Mouse (Mus musculus) intestine, embryonic 15.5 days (tissue): Measurements from ENCODE around the gene Cnot6. TPM values are rescaled to one million over a fixed set of nuclear protein-coding genes. Genes with fewer than 3 reads are reported as not detected.

Experiments
- ATAC-seq: fragments of 200-750 bp; cut with Nextera tagmentation; 2 replicates; pipeline ENCODE4 v1.8.0; 2017; ENCODE audit warnings: moderate TSS enrichment, moderate library complexity
- H3K27ac ChIP-seq: fragments of 300-500 bp; sonication (generic); 2 replicates; pipeline ENCODE4 v1.5.1; 2015; ENCODE audit warnings: mild to moderate bottlenecking, inconsistent platforms
- H3K27me3 ChIP-seq: fragments of 300-500 bp; sonication (generic); replicated peaks from 2 replicates; pipeline ENCODE4 v1.6.1; 2015; ENCODE audit warnings: inconsistent platforms
- H3K36me3 ChIP-seq: fragments of 300-500 bp; sonication (generic); 2 replicates; pipeline ENCODE4 v1.6.1; 2015; ENCODE audit warnings: inconsistent platforms
- H3K4me1 ChIP-seq: fragments of 300-500 bp; sonication (generic); replicated peaks from 2 replicates; pipeline ENCODE4 v1.6.1; 2015; ENCODE audit warnings: inconsistent platforms
- H3K4me2 ChIP-seq: fragments of 300-500 bp; sonication (generic); replicated peaks from 2 replicates; pipeline ENCODE4 v1.6.1; 2015; ENCODE audit warnings: mild to moderate bottlenecking, inconsistent platforms
- H3K4me3 ChIP-seq: fragments of 300-500 bp; sonication (generic); replicated peaks from 2 replicates; pipeline ENCODE4 v1.5.1; 2015; ENCODE audit warnings: inconsistent platforms
- H3K9ac ChIP-seq: fragments of 300-500 bp; sonication (generic); 2 replicates; pipeline ENCODE4 v1.6.1; 2015; ENCODE audit warnings: inconsistent platforms
- H3K9me3 ChIP-seq: fragments of 300-500 bp; sonication (generic); 2 replicates; pipeline ENCODE4 v1.6.1; 2016; ENCODE audit warnings: inconsistent platforms
- WGBS: fragments of 180-500 bp; shearing (Covaris S2); methylation state at CpG from one replicate; pipeline ENCODE4 v1.1.7; 2015; 5-methylcytosine and 5-hydroxymethylcytosine counted together
- polyA plus RNA-seq: library from polyadenylated mRNA; unstranded; fragments of >200 nt; fragmentation: Nextera tagmentation; extraction: Ambion mirVana; gene quantifications from 2 replicates; pipeline ENCODE4 v1.2.1, GENCODE M21; 2015

Cnot6 gene
- polyA plus RNA-seq, 1 experiment from 2014 or later, result 47.5 TPM

DNA sequence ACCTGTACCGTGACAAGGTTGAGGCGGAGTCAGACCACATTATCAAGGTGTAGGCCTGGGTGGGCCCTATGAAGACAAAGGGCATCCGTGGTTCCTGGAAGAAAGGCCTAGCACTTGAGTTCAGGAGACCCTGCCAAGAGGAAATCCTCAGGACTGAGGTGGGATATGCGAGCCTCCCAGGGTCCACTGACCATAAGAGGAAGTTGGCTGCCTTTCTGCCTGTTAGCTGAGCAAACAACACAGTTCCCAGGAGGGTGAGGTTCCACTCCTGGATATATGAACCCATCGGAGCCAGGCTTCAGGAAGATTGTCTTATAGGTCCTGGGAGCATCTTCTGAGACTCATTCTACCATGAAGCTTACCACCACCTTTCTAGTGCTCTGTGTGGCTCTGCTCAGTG, 49.2 kb downstream of the Cnot6 start, which contains the start of gene Scgb3a1:
Gene Scgb3a1 (plus strand): TSS at position 301 of the 400 bp plus-strand sequence.
- Histone ChIP-seq H3K27ac (no peak within 1 kb of the TSS), H3K27me3 (no peaks in the 10 kb centered on the region), H3K36me3 (0 out of 2 replicates have a peak, but pooled peaks cover 2% of the 10 kb centered on the region), H3K4me2 (no peak within 1 kb of the TSS), H3K4me3 (no peak within 1 kb of the TSS), H3K9ac (no peak within 1 kb of the TSS), H3K9me3 (no peaks in the 10 kb centered on the region), H3K4me1 (no peaks in the 10 kb centered on the region)
- 74% methylated on average over 5 of the region's 5 CpGs for WGBS
- 0 out of 2 replicates have a peak, but pooled peaks have one; percentile 20 for ATAC-seq

DNA sequence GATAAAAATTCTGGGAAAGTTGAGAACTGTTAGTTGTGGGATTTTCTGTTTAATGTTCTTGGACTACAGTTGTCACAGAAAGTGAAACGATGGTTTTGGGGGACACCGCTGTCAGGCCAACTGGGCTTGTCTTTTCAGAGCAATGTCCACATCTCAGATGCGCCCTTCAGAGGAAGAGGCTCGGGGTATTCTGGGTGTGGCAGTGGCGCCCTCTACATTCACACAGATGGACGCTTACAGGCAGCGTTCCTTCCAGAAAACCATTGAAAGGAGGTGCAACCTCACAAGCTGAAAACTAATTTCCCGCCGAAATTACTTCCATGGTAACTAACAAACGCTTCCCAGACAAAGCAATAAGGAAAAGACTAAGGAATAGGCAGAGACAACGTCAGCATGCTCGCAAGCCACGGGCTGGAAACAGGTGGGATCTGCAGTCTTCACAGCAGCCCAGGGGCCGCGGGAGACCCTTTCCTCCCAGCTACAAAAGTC, 50.2 kb downstream of the Cnot6 start:
- WGBS, result 52% methylated on average over 15 of the region's 15 CpGs
- no peaks in the 10 kb centered on the region for H3K9me3 ChIP-seq
- no peak overlapping the region for H3K9ac ChIP-seq
- H3K4me1 ChIP-seq, result no peaks in the 10 kb centered on the region
- H3K27ac ChIP-seq, result no peak overlapping the region
- H3K27me3 ChIP-seq, result no peaks in the 10 kb centered on the region
- H3K4me2 ChIP-seq, result no peak overlapping the region
- no peak overlapping the region for H3K4me3 ChIP-seq
- ATAC-seq, result no peak
- H3K36me3 ChIP-seq, result no peaks in the 10 kb centered on the region

- Histone ChIP-seq H3K36me3 (no peaks in the 10 kb centered on the region), H3K9ac (no peak overlapping the region), H3K27ac (no peak overlapping the region), H3K27me3 (no peaks in the 10 kb centered on the region), H3K9me3 (no peaks in the 10 kb centered on the region), H3K4me1 (no peaks in the 10 kb centered on the region), H3K4me3 (no peak overlapping the region), H3K4me2 (no peak overlapping the region)
- no peak for ATAC-seq
- 70% methylated on average over 7 of the region's 7 CpGs for WGBS
Observed at GRCm38 (mm10) chr11:49659470-49659799, 53.1 kb downstream of the Cnot6 start.

- no peak for ATAC-seq
- no peak overlapping the region for H3K27ac ChIP-seq
Observed at GRCm38 (mm10) chr11:49658791-49659469, 53.6 kb downstream of the Cnot6 start.

GRCm38 (mm10) chr11:49658065-49658464, 54.5 kb downstream of the Cnot6 start:
- no peak overlapping the region for H3K9ac ChIP-seq
- H3K27ac ChIP-seq, result no peak overlapping the region
- WGBS, result 66% methylated on average over 4 of the region's 4 CpGs
- H3K4me3 ChIP-seq, result no peak overlapping the region
- no peaks in the 10 kb centered on the region for H3K36me3 ChIP-seq
- ATAC-seq, result no peak
- no peak overlapping the region for H3K4me2 ChIP-seq
- no peaks in the 10 kb centered on the region for H3K9me3 ChIP-seq
- H3K4me1 ChIP-seq, result peaks cover 2% of the 10 kb centered on the region; the same call in 1 of the 2 replicates
- H3K27me3 ChIP-seq, result no peaks in the 10 kb centered on the region

More at GRCm38 (mm10) chr11:49658791-49659469, 53.6 kb downstream of the Cnot6 start:
- H3K36me3 ChIP-seq, result no peaks in the 10 kb centered on the region
- 72% methylated on average over 10 of the region's 10 CpGs for WGBS
- H3K4me3 ChIP-seq, result no peak overlapping the region
- no peaks in the 10 kb centered on the region for H3K4me1 ChIP-seq
- H3K9me3 ChIP-seq, result no peaks in the 10 kb centered on the region
- H3K9ac ChIP-seq, result no peak overlapping the region
- no peak overlapping the region for H3K4me2 ChIP-seq
- H3K27me3 ChIP-seq, result no peaks in the 10 kb centered on the region

DNA sequence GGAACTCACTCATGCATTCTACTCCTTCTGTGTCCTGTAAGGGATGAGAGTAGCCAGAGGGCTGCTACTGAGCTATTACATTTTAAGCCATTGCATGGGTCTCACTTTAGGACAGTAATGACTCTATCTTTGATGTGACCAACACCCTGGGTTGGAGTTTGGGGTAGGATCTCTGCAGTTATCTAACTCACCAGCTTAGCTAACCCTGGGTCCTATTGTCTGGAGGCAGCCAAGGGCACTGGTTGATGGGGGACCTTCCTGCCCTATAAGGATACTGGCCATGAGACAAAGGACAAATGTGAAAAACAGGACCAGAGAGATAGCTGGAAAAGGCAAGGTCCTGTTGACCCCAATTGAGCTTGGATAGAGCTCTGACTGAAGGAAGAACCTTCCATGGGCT, 57.0 kb downstream of the Cnot6 start:
- Histone ChIP-seq H3K9me3 (no peaks in the 10 kb centered on the region), H3K27ac (no peak overlapping the region), H3K4me1 (peaks cover 4% of the 10 kb centered on the region; the same call in 1 of the 2 replicates), H3K9ac (no peak overlapping the region), H3K4me2 (no peak overlapping the region), H3K27me3 (no peaks in the 10 kb centered on the region), H3K36me3 (no peaks in the 10 kb centered on the region), H3K4me3 (no peak overlapping the region)
- no peak for ATAC-seq

DNA sequence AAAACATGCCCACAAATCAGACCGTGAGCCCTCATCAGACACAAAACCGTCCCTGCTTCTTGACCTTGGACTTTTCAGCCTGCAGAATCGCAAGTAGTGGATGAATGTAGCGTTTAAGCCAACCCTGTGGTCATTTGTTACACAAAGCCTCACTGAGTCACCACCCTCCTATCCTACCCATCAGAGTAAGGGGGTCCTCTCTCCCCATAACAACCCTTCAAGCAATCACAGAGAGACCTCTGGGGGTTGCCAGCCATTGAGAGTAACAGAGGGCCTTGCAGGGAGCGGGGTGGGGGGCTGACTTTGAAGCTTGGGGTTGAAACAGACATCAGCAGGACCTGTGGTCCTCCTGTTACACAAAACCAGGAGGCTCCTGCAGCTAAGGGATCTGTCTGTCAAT, 57.9 kb downstream of the Cnot6 start:
- Histone ChIP-seq H3K4me1 (peaks cover 4% of the 10 kb centered on the region; the same call in 1 of the 2 replicates), H3K9ac (no peak overlapping the region), H3K9me3 (no peaks in the 10 kb centered on the region), H3K4me3 (no peak overlapping the region), H3K4me2 (no peak overlapping the region), H3K27me3 (no peaks in the 10 kb centered on the region), H3K27ac (no peak overlapping the region), H3K36me3 (no peaks in the 10 kb centered on the region)
- no peak for ATAC-seq
- 84% methylated on average over 5 of the region's 5 CpGs for WGBS

- Histone ChIP-seq H3K4me2 (peak overlapping the region; percentile 40), H3K27me3 (no peaks in the 10 kb centered on the region), H3K27ac (no peak overlapping the region), H3K9me3 (no peaks in the 10 kb centered on the region), H3K4me3 (no peak overlapping the region), H3K4me1 (peaks cover 4% of the 10 kb centered on the region; the same call in 1 of the 2 replicates), H3K9ac (no peak overlapping the region), H3K36me3 (no peaks in the 10 kb centered on the region)
- peak; percentile 65 for ATAC-seq
- WGBS, result 34% methylated on average over 11 of the region's 11 CpGs
Observed at GRCm38 (mm10) chr11:49653079-49653408, 59.5 kb downstream of the Cnot6 start.

GRCm38 (mm10) chr11:49652401-49653078, 60.0 kb downstream of the Cnot6 start:
- Histone ChIP-seq H3K4me3 (no peak overlapping the region), H3K4me2 (peak overlapping the region; percentile 40), H3K9ac (no peak overlapping the region), H3K4me1 (peaks cover 4% of the 10 kb centered on the region; the same call in 1 of the 2 replicates), H3K9me3 (no peaks in the 10 kb centered on the region), H3K27ac (no peak overlapping the region), H3K36me3 (no peaks in the 10 kb centered on the region), H3K27me3 (no peaks in the 10 kb centered on the region)
- 22% methylated on average over 19 of the region's 19 CpGs for WGBS
- ATAC-seq, result peak; percentile 84

DNA sequence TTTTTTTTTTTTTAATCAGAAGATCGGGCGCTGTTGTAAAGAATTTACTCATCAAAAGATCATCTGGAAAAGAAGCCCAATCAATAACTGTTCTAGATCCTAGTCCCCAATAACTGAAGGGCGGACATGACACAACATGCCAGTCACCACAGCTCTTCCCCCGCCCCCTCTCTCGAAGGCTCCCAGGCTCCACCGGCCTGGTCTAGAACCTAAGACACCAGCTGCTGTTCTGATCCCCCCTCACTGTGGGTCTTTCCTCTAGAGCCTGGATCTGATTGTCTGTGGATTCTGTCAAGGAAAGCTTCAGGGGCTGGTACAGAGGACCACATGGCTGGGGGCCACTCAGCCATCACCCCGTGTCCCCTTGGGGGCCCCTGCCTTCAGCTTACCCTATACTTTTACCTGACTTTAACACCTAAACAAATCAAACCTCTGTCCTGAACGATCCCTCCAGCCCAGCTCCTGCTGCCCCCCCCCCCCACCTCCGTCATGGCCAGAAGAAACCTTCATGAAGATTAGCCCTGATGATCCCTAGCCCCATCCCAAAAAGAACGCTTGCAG, 60.7 kb downstream of the Cnot6 start:
- Histone ChIP-seq H3K9ac (no peak overlapping the region), H3K27ac (no peak overlapping the region), H3K36me3 (no peaks in the 10 kb centered on the region), H3K27me3 (no peaks in the 10 kb centered on the region), H3K4me2 (no peak overlapping the region), H3K4me3 (no peak overlapping the region), H3K4me1 (peaks cover 4% of the 10 kb centered on the region; the same call in 1 of the 2 replicates), H3K9me3 (no peaks in the 10 kb centered on the region)
- 83% methylated on average over 10 of the region's 10 CpGs for WGBS
- ATAC-seq, result no peak

DNA sequence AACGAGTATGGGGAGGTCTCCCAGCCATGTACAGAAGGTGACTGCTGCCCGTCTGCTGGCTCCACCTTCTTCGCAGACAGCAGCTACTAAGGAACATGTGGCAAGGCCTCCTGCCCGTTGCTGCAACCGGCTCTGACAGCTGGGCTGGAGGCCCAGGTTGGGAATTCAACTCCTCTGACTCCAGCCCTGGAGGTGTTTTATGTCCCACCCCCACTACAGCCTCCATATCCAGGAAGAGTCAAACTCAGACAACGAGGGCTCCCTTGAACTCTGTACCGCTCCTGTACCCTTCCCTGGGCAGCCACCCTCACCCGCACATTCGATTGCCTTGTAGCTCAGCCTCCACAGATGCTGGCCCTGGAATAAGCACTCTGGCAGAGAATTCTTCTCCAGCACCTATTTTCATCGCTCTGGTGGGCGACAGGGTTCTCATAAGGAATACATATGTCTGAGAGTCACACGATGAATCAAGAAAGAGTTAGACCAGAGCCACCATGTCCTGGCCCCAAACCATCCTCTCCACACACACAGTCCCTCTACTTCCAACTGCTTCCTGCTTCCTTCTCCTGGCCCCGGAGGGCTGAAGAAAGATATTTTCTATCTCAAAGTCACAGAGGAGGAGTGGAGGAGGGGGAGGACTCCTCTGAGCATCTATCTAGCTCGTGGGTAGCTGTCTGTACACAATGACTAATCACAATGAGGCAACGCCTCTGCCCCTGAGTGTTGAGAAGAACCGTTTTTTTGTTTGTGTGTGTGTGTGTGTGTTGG, 61.3 kb downstream of the Cnot6 start:
- Histone ChIP-seq H3K4me3 (no peak overlapping the region), H3K9me3 (no peaks in the 10 kb centered on the region), H3K27ac (no peak overlapping the region), H3K36me3 (no peaks in the 10 kb centered on the region), H3K4me1 (peaks cover 4% of the 10 kb centered on the region; the same call in 1 of the 2 replicates), H3K9ac (no peak overlapping the region), H3K27me3 (no peaks in the 10 kb centered on the region), H3K4me2 (no peak overlapping the region)
- WGBS, result 66% methylated on average over 16 of the region's 16 CpGs
- no peak for ATAC-seq
